Mouse (Mus musculus): Measurements from ENCODE around the gene Gm10840. TPM values are rescaled to one million over a fixed set of nuclear protein-coding genes. Genes with fewer than 3 reads are reported as not detected.

Gm10840 gene
- total and polyA plus RNA-seq, 3 experiments, result not detected

- no peak for TF ChIP-seq E2F4 (IDR thresholded peaks at IDR 0.05; ENCODE audit: insufficient replicate concordance, low read depth, low read length)
- TF ChIP-seq MEF2A (IDR thresholded peaks at IDR 0.05; ENCODE audit: borderline replicate concordance, low read depth, low read length), result no peak
- Histone ChIP-seq H3K4me3 (replicated peaks in 1 of 3; ENCODE audit: low read depth in 2 of 3, low read length in 2 of 3, poor library complexity in 1 of 3) (no peak overlapping the region), H3K27me3 (replicated peaks) (no peaks in the 10 kb centered on the region), H3K79me2 (replicated peaks; ENCODE audit: control insufficient read depth, extremely low read depth, insufficient read depth, poor library complexity, severe bottlenecking) (peaks cover 8% of the 10 kb centered on the region), H3K4me2 (ENCODE audit: insufficient read depth, low read depth, poor library complexity, severe bottlenecking) (peak overlapping the region; percentile 33; the same call in 1 of the 2 replicates), H3K9me3 (replicated peaks; ENCODE audit: low read length) (no peaks in the 10 kb centered on the region), H3K36me3 (replicated peaks in 1 of 2; ENCODE audit: control insufficient read depth in 1 of 2, insufficient read depth in 1 of 2, low read length in 1 of 2) (peaks cover 51 to 73% of the 10 kb centered on the region in 2 experiments), H3K9ac (ENCODE audit: insufficient read depth, low read depth) (no peak overlapping the region), H3K27ac (ENCODE audit: insufficient read depth, low read depth) (no peak overlapping the region), H3K4me1 (ENCODE audit: control insufficient read depth in 1 of 2, insufficient read depth in 2 of 2) (peaks cover 10 to 62% of the 10 kb centered on the region in 2 experiments)
- in situ Hi-C loops (cut with MboI; ENCODE audit: low pct_ligation_motif_present, low pct_unique_long_range_greater_than_20kb, low sequenced_read_pairs) (no loop called here), dilution Hi-C loops (cut with MboI; ENCODE audit: extremely low pct_ligation_motif_present, extremely low pct_unique_long_range_greater_than_20kb, low sequenced_read_pairs) (no loop called here)
- no peak for DNase-seq (ENCODE audit: extremely low read depth)
These were observed 40.1 kb downstream of the Gm10840 start for GRCm38 (mm10) chr11:106200756-106201155.

GRCm38 (mm10) chr11:106201337-106202122 lies 40.9 kb downstream of the Gm10840 start:
- Histone ChIP-seq H3K4me3 (replicated peaks in 1 of 3; ENCODE audit: low read depth in 2 of 3, low read length in 2 of 3, poor library complexity in 1 of 3) (peak overlapping the region in 2 of 3 experiments; percentile 14 to 28), H3K4me2 (ENCODE audit: insufficient read depth, low read depth, poor library complexity, severe bottlenecking) (peak overlapping the region; percentile 82), H3K27me3 (replicated peaks) (no peaks in the 10 kb centered on the region), H3K9ac (ENCODE audit: insufficient read depth, low read depth) (peak overlapping the region; percentile 45), H3K9me3 (replicated peaks; ENCODE audit: low read length) (no peaks in the 10 kb centered on the region), H3K79me2 (replicated peaks; ENCODE audit: control insufficient read depth, extremely low read depth, insufficient read depth, poor library complexity, severe bottlenecking) (peaks cover 8% of the 10 kb centered on the region), H3K36me3 (replicated peaks in 1 of 2; ENCODE audit: control insufficient read depth in 1 of 2, insufficient read depth in 1 of 2, low read length in 1 of 2) (peaks cover 53 to 75% of the 10 kb centered on the region in 2 experiments), H3K27ac (ENCODE audit: insufficient read depth, low read depth) (peak overlapping the region; percentile 74), H3K4me1 (ENCODE audit: control insufficient read depth in 1 of 2, insufficient read depth in 2 of 2) (peaks cover 10 to 60% of the 10 kb centered on the region in 2 experiments)
- dilution Hi-C loops (cut with MboI; ENCODE audit: extremely low pct_ligation_motif_present, extremely low pct_unique_long_range_greater_than_20kb, low sequenced_read_pairs) (no loop called here), in situ Hi-C loops (cut with MboI; ENCODE audit: low pct_ligation_motif_present, low pct_unique_long_range_greater_than_20kb, low sequenced_read_pairs) (no loop called here)
- TF ChIP-seq POLR2AphosphoS2 (IDR thresholded peaks at IDR 0.05; ENCODE audit: low read depth, low read length) (no peak), IRF4 (IDR thresholded peaks at IDR 0.05; ENCODE audit: low read depth, low read length) (0 out of 2 replicates have a peak, but pooled peaks have one; percentile 1), NRF1 (IDR thresholded peaks at IDR 0.05; ENCODE audit: low read depth, low read length) (peak; percentile 44; the same call in 1 of the 2 replicates), BHLHE40 (IDR thresholded peaks at IDR 0.05; ENCODE audit: low read depth, low read length) (no peak), USF1 (IDR thresholded peaks at IDR 0.05; ENCODE audit: low read depth, low read length) (no peak), RAD21 (IDR thresholded peaks at IDR 0.05; ENCODE audit: low read depth, low read length) (no peak), ETS1 (conservative IDR thresholded peaks at IDR 0.05; ENCODE audit: low read depth, low read length) (no peak), TBP (conservative IDR thresholded peaks at IDR 0.05; ENCODE audit: low read depth, low read length) (no peak), ZNF384 (IDR thresholded peaks at IDR 0.05; ENCODE audit: low read depth, low read length) (peak; percentile 5; the same call in 1 of the 2 replicates), MAFK (IDR thresholded peaks at IDR 0.05; ENCODE audit: insufficient replicate concordance, low read length) (no peak), MYC (IDR thresholded peaks at IDR 0.05; ENCODE audit: low read depth, low read length) (peak; percentile 49; the same call in 1 of the 2 replicates), NELFE (IDR thresholded peaks at IDR 0.05; ENCODE audit: low read depth, low read length) (no peak), CTCF (conservative IDR thresholded peaks at IDR 0.05 in 1 of 2, IDR thresholded peaks at IDR 0.05 in 1 of 2; ENCODE audit: low read depth in 2 of 2, low read length in 2 of 2) (no peak), SIN3A (IDR thresholded peaks at IDR 0.05; ENCODE audit: low read length) (no peak)
- DNase-seq (ENCODE audit: extremely low read depth), result no peak
